Mouse (Mus musculus): ENCODE measurements at regions not wholly inside any gene's neighbourhood (a gene's known extent, or its start where the extent isn't known, plus 50 kb on each side); places are given as distances from the start of the nearest gene placed in this dataset.

DNA sequence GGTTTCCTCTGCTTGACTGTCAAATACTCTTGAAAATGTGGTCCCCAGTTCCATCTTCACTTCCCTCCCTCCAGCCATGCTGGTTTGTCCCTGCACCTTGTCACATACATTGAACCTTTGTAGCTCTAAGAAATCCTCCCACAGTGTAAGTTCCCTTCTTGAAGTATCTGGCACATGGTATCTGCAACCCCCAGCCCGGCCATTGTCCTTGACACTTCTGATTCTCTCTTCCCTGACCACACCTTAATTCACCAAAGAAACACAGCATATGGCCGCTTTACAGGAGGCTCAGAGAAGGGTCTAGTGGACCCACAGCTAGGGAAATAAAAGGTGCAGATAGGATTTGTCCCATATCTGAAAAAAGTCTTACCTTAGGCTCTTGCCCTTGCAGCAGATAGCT lies 133.9 kb upstream of the Gli2 start:
- DNase-seq: no peak

GRCm38 (mm10) chr1:119186856-119187255 lies 133.4 kb upstream of the Gli2 start:
- DNase-seq: no peak

- no peak for DNase-seq
Observed at GRCm38 (mm10) chr1:119183558-119184270, 130.3 kb upstream of the Gli2 start.

DNA sequence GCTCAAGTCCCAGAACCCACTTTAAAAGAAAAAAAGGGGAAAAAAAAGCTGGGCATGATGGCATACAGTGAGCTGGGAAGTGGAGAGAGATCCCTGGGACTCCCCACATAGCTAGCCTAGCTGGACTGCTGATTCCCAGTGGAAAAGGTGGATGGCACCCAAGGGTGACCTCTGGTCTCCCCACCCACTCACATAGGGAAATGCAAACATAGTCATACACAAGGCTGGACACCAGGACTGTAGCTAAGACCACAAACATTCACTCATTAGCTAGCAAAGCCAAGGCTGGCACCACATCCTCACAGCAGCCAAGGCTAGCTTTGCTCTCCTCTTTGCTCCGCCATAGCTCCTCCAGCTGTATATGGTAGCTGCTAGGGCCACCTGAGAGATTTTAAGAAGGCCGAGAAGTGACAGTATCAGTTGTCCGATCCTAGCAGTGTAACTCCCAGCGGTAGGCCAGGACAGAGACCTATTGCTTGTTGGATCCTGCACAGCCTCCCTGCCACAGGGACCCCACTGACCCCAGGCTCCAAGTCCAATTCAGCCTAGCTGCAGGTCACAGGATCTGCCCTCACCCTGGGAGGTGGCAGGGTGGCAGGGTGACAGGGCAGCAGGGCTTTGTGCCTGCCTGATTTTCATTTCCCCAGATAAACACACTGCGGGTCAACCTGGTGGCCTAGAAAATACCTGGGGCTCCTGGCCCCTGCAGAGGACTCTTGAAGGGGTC lies 119.8 kb upstream of the Gli2 start:
- DNase-seq: no peak

DNA sequence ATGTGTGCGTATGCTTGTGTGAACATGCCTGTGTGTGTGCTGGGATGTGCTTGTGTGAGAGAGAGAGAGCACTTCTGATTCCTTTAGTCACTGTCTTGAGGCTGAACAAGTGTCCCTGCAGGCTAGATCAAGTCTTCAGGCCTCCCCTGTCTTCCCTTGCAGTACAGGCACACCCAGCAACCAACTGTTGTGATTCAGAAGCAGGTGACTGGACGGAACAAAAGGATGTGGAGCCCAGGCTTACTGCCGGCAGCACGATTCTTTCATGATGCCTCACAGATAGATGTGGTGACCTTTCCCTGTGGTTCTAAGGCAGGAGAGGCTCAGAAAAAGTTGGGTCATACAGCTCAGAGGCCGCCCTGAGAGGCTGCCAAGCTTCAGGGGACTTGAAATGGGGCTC lies 114.0 kb upstream of the Gli2 start:
- no peak for DNase-seq

GRCm38 (mm10) chr1:119166286-119166685 lies 112.9 kb upstream of the Gli2 start:
- DNase-seq: no peak

- no peak for DNase-seq
Observed at GRCm38 (mm10) chr1:119164811-119165210, 111.4 kb upstream of the Gli2 start.

DNA sequence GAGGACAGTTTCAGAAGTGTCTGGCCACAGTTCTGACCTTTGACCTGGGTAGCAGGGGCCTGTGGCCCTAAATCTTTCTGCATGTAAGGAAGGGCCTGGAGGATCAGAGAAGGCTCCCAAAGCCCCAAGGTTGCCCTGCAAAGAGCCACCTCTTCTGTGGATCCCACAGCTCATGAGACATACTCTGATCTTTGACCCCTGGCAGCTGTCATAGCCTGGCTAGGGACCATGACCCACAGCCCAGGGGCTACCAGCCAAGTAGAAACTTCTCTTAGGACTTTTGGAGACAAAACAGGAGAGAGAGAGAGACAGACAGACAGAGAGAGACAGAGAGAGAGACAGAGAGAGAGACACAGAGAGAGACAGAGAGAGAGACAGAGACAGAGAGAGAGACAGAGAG lies 110.4 kb upstream of the Gli2 start:
- DNase-seq: no peak

GRCm38 (mm10) chr1:119163114-119163740 lies 109.8 kb upstream of the Gli2 start:
- no peak for DNase-seq

GRCm38 (mm10) chr1:119161751-119162150 lies 108.3 kb upstream of the Gli2 start:
- peak; percentile 39 to 40 for DNase-seq

DNA sequence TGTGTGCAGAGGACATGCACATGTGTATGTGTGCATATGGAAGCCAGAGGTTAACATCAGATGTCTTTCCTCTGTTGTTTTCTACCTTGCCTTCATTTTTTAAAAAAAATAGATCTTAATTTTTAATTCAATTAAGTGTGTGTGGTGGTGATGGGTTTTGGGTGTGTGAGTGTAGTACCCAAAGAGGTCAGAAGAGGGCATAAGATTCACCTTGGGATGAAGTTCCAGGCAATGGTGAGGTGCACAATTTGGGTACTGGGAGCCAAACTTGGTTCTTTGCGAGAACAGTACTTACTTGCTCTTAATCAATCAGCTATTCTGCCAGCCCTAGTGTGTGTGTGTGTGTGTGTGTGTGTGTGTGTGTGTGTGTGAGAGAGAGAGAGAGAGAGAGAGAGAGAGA lies 106.9 kb upstream of the Gli2 start:
- DNase-seq: peak in 1 of 2 experiments; percentile 30

DNA sequence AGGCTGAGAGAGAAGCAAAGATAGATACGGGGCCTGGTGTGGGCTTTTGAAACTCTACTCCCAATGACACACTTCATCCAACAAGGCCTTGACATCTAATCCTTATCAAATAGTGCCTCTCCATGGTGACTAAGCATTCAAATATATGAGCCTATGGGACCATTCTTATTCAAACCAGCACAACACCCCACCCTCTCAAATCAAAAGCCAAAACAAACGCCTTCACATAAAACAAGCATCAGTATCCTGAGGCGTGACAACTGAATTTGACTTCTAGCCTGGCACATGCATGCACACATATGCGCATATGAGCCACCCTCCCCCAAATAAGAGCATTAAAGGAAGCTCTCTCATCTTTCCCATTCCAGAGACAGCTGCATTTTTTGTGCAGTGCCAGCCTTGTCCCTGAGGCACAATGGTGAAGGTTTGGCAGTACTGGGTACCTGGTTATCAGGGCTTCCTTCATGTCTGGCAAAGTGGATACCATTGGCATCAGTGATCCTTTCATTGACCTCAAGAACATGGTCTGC lies 103.8 kb upstream of the Gli2 start:
- no peak for DNase-seq

- no peak for DNase-seq
Observed at GRCm38 (mm10) chr1:119153619-119154018, 100.2 kb upstream of the Gli2 start.

DNA sequence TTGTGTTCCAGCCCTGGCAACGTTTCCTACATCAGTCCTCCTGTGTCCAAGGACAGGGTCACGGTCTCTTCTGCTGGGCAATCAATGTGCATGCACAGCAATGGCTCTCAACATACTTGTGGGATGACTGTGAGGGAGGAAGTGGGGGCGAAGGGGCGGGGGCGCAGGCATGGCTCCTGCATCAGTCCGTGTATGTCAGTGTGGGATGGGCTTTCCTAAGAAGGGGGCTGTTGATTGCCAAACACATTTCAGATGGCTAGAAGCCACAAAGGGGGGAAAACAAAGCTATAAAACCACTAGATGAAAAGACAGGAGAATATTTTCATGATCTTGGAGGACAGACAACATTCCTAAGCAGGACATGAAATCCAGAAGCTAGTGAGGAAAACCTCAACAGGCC lies 99.4 kb upstream of the Gli2 start:
- no peak for DNase-seq

DNA sequence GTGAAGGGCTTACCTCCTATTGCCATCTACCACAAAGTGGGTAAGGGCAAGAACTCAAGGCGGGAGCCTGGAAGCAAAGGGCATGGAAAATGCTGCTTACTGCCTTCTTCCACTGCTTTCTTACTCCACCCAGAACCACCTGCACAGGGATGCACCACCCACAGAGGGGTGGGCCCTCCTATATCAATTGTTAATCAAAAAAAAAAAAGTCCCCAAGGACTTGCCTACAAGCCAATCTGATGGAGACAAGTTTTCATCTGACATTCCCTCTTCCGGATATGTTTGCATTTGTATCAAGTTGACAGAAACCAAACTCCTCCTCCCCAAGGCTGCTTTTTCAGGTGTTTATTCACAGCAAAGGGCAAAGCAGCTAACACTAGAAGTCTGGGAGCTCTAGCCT lies 94.1 kb upstream of the Gli2 start:
- DNase-seq: no peak

DNA sequence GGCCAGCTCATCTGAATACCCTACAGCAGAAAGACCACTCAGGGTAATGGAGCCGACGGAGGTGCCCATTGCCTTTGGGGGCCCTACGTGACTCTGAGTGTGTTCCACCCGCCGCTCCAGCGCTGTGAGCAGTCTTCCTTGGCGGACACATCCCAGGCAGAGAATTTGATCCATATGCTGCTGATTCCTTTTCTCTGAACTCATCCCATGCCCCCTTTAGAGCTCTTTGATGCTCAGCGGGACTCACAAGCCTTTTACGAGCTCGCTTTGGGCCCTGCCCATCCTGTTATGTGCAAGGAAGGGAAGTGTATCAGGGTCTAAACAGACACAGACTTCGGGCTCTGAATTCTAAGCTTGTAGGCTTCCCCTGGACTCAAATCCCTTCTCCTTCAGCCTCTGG lies 90.4 kb upstream of the Gli2 start:
- DNase-seq: no peak

- no peak for DNase-seq
Observed at GRCm38 (mm10) chr1:119129039-119129438, 75.6 kb upstream of the Gli2 start.

- no peak for DNase-seq
Observed at GRCm38 (mm10) chr1:119125561-119125960, 72.1 kb upstream of the Gli2 start.

DNA sequence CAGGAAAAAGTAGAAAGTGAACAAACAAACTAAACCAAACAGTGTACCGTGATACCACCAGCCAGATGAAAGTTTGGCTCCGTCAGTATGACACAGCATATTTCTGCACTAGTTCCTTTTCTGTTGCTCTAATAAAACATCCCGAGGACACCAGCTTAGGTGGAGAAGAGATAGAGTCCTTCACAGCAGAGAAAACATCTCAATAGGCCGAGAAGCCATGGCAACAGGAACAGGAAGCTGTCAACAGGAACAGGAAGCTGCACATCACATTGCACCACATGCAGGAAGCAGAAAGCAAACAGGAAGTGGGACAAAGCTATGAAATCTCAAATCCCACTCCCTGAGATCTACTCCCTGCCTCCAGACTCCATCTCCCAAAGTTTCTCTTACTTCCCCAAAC lies 71.4 kb upstream of the Gli2 start:
- no peak for DNase-seq

- no peak for DNase-seq
Observed at GRCm38 (mm10) chr1:119124063-119124462, 70.6 kb upstream of the Gli2 start.

- no peak for DNase-seq
Observed at GRCm38 (mm10) chr1:119123402-119123801, 70.0 kb upstream of the Gli2 start.

- DNase-seq: no peak
Observed at GRCm38 (mm10) chr1:119122975-119123374, 69.6 kb upstream of the Gli2 start.

- peak; percentile 52 to 65 for DNase-seq
Observed at GRCm38 (mm10) chr1:119119863-119120569, 66.6 kb upstream of the Gli2 start.

Measured in cerebellum, postnatal 10 days (tissue).